Mouse (Mus musculus): ENCODE results near the gene Ciapin1.

GRCm38 (mm10) chr8:94828284-94828683 is 9.9 kb downstream of the Ciapin1 start:
- TF ChIP-seq CTCF (conservative IDR thresholded peaks at IDR 0.05; ENCODE audit: insufficient read depth, insufficient read length, low read depth, low read length) (no peak), POLR2A (IDR thresholded peaks at IDR 0.05; ENCODE audit: low read depth, low read length) (no peak)

Data from kidney, adult 2 months (tissue).